Mouse (Mus musculus) cerebellum, adult 9-10 months (tissue): ENCODE results near the gene Cst6.

ENCODE experiments used
- DNase-seq: peaks from one replicate; pipeline ENCODE4 v3.0.0; 2022

The Cst6 gene

DNA sequence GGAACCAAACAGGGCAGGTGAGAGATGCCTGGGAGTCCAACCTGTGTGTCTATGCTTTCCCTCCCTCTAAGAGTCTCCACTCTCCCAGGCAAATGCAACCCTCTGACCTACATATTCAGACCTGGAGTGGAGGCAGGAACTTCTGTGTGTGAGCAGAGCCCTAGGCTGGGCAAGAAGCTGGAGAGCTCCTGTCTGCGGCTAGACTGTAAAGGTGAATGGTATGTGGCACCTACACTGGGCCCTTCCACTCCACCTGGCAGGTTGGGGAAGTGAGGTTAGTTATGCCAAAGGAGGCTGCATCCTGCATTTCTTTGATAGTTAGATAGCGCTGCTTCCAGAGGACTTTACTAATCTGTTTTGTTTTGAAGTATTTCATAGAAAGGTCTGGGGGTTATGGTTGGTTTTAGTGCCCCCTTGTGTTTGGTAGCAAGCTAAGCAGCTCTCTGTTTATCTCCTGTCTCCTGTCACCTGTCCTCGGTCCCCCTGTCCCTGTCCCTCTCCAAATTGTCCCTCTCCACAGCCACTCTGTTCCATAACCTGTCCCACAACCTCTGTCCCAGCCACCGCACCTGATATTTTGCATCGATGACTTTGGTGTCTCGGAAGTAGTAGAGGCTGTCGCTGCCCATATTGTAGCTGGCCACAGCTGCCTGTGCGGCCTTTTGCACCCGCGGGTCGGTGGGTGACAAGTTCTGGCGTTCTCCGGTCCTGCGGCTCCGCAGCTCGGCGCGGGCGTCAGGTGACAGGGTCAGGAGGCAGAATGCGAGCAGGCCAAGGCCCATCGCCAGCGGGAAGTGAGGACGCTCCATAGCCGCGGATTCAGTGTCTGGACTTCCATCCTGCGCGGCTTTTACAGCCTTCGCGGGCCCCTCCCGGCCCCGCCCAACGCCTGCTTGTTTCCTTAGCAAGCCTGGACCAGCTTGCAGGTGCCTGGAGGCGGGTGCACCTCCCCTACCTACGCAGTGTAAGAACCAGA is 560 bp downstream of the Cst6 start:
- peak; percentile 78 for DNase-seq

DNA sequence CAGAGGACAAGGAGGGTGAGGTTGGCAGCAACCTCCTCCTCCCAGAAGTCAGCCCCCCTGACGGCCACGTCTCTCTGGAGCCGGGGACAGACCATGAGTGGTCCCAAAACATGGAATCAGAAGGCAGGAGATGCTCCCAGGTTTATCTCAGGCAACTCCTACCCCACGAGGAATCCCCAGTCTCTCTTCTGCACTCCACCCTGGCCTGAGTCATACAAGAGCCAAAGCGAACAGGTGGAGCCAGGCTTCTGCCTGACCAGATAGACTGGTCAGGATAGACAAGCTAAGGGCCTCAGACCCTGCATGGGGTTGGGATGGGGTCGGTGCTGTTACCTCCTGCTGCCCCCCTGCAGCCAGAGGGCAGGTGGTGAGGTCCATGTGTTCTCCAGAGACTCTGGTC is 1.3 kb downstream of the Cst6 start:
- DNase-seq: no peak

DNA sequence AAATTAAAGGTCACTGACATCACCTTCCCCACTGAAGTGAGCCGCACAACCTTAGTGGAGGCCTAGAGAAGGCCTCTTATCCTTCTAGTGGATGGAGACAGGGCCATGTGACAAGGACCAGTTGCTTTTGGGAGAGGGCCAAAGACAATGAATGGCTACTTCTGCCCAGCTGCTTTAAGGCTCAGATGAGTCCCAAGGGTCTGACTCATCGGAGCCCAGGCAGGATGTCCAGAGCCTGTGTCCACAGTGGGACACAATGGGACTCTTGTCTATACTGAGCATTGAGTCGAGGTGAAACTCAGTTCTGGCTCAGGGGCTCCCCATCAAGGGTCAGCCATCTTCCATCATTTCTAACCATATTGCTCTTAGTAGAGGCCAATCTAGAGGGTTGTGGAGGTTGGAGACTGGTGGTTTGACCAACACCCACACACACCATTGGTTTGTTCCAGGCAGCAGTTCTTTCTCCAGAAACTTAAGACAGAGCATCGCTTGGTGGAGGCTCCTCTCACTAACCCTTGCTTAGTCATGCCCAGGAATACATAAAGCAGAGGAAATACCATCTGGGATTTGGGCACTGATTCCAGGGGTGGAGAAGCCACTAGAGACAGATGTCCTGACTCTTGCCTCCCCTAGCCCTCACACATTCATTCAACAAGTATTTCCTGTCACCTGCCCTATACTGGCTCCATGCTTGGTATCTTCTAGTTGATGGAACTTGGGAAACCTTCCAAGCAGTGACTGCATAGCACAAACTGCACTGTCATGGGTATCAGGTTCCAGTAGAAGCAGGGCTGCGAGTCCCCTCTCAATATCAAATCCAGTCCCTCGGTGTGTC is 3.9 kb downstream of the Cst6 start:
- no peak for DNase-seq

DNA sequence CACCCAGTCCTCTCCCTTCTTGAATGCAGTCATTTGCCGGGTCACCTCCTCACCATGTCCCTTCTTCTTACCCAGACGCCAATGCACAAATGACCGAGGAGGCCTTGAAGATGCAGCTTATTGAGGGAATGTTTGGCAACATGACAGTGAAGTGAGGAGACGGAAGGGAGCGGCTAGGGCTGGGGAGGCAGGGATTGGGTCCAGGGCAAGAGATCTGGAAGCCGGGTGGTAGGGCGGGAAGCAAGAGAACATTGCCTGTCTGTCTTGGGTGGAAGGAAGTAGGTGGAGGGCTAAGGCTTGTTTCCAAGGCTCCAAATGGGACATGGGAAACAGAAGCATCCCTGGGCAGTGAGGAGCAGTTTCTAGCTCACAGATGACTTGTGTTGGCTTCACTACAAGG is 8.0 kb downstream of the Cst6 start:
- no peak for DNase-seq

DNA sequence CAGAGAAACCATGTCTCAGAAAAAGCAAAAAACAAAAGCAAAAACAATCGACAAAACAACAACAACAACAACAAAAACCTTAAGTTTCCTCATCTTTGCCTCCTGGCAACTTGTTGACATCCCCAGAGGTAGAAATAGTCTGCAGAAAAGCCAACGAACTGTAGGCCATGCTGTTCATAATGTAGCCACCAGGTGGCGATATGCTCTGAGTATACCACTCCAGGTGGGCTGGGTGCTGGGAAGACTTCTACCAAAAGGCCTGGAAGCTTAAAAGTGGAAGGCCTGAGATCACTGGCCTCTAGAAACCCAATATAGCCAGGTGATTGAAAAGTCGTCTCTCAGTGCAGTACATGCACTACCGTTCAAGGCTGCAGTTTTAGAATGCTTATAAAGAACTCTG is 11.4 kb downstream of the Cst6 start:
- DNase-seq: peak; percentile 85

DNA sequence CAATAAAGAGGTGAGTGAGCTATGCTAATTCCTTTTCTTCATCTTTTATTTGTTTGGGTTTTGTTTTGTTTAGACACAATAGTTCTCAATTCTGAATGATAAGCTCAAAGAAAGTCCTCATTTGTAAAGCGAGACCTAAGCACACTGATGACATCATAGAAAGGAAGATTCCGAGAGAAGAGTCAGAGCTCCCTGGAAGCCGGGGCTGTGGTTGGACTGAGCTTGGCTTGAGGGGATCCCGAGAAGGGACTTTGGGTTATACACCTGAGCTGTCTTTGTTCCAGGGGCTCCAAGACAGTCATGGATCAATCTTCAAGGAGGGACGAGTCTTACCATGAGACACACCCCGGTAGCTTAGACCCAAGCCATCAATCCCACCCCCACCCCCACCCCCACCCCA is 13.9 kb downstream of the Cst6 start, which contains the start of gene Catsper1:
Gene Catsper1, plus strand, starts transcription at position 301 of the 400 bp plus-strand sequence.
- no peak for DNase-seq

DNA sequence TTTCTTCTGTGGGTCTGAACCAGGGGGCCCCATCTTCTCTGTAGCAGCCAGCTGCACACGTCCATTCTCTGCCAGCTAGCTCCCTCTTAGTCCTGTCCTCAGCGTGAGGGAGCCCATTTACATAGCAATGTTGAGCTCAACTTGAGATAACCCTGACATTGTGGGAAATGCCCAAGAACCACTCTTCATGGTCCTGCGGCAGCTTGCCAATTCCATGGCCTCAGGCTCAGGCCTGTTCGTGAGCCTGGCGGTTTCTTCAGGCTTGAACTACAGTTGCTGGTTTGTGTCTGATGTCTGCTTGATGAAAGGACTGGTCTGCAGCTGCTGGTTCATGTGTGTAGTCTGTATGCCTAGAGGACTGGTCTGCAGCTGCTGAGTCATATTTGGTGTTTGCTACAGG is 14.6 kb downstream of the Cst6 start:
- DNase-seq: no peak

DNA sequence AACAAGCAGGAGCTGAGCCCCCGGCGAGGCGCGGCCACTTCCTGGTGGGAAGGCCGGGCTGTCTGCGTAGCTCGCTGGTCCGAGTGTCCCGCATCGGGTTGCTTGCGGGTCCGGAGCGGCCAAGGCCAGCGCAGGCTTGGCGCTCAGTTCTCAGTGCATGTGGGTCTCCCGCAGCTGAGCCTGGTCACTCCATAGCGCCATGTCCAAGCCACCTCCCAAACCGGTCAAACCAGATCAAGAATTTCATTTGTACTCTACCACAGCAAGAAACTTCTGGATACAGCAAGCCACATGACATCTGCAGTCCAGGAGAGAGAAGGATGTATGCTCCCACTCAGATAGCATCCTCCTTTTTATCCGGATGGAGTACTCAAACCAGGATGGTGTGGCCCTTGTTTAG is 21.4 kb downstream of the Cst6 start:
- no peak for DNase-seq

DNA sequence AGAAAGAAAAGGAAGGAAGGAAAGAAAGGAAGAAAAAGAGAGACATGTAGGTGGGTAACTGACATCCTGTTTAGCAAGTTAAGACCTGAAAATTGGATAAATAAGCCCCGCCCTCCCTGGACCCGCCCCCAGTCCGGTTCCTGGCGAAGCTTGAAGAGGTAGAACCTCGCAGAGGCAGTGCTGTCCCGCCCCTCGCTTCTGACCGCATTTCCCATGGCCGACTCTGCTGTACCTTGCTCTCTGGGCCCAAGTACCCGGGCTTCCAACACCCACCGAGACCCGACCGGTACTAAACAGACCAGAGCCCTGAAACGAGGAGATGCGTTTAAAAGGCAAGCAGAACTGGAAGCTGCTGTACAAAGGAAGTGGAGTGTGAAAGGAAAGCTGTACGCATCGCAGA is 25.6 kb downstream of the Cst6 start:
- no peak for DNase-seq

DNA sequence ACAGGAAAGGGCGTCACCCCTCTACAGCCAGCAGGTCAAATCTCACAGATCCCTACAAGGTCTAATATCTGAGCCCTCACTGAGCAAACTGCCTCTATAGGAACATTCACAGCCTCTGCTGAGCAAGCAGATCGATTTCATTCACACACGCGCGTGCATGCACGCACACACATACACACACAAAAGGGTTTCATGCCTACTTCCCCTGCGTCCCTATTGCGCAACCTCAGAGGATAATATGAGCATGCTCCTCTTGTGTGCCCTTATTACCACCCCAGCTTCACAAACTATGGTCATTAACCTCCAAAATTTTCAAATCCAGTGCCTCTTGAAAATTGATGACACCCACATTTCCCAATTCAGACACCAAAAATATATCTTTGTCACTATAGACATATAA is 36.2 kb downstream of the Cst6 start:
- DNase-seq: no peak

DNA sequence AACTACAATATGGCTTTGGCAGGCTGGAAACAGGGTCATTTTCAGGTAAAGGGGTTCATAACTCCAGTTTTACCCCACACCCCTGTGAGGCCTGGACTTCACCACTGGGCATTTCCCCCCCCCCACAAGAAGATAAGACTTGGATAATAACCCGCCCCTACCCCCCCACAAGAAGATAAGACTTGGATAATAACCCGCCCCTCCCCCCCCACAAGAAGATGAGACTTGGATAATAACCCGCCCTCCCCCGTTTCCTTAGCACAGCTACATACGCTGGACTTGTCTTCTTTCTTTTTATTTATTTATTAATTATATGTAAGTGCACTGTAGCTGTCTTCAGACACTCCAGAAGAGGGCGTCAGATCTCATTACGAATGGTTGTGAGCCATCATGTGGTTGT is 40.3 kb downstream of the Cst6 start:
- no peak for DNase-seq

DNA sequence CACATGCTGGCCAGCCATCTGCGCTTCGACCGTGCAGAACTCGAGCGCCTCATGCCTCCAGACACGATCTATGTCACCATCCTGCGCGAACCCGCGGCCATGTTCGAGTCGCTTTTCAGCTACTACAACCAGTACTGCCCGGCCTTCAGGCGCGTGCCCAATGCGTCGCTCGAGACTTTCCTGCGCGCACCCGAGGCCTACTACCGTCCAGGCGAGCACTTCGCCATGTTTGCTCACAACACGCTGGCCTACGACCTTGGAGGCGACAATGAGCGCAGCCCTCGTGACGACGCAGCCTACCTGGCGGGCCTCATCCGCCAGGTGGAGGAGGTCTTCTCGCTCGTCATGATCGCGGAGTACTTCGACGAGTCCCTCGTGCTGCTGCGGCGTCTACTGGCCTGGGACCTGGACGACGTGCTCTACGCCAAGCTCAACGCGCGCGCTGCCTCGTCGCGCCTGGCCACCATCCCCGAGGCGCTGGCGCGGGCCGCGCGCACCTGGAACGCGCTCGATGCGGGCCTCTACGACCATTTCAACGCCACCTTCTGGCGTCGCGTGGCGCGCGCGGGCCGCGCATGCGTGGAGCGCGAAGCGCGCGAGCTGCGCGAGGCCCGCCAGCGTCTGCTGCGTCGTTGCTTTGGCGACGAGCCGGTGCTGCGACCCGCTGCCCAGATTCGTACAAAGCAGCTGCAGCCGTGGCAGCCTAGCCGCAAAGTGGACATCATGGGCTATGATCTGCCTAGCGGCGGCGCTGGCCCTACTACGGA is 42.2 kb downstream of the Cst6 start:
- no peak for DNase-seq

DNA sequence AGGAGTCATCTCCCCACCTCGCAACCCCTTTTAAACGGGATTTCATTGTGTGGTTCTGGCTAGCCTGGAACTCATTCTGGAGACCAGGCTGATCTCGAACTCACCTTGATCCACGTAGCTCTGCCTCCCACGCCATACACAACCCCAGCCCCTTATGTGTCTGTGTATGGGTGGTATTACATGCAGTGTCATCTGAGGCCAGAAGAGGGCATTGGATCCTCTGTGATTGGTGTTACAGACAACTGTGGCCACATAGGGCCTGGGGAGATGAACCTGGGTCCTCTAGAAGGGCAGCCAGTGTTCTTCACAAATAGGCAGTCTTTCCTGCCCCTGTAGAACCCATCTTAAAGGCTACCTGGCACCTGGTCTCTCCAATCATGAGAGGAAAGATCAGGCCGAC is 43.1 kb downstream of the Cst6 start:
- no peak for DNase-seq

DNA sequence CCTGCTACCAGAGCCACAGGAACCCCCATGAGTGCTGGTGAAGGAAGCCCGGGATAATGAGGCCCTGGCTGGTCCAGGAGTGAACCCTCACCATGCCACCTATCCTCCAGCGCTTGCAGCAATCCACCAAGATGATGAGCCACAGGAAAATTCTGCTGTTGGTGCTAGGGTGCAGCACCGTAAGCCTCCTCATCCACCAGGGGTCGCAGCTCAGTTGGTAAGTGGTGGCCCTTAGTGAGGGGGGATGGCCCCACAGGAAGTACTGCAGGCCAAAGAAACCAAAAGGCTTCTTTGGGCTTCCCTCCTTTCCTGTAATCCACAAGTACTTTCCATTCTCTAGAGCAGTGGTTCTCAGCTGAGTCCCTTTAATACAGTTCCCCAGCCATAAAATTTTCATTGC is 46.9 kb downstream of the Cst6 start:
- no peak for DNase-seq

DNA sequence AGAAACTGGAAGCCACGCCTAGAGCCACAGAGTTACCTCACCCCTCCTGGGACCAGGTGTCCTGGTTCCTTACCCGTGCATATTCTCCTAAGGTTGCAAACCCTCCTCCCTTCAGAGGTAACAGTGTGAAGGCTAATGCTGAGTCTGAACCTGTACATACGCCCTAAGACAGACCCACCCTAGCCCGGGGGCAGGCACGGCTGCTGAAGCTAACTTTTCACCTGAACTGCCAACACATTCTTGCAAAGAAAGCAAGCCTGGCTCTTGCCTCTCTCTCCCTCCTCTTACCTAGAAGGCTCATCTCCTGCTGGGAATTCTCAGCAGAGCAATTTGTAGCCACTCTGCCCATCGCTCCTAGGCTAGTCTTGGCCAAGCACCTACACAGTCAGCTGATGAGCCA is 48.8 kb downstream of the Cst6 start:
- no peak for DNase-seq

DNA sequence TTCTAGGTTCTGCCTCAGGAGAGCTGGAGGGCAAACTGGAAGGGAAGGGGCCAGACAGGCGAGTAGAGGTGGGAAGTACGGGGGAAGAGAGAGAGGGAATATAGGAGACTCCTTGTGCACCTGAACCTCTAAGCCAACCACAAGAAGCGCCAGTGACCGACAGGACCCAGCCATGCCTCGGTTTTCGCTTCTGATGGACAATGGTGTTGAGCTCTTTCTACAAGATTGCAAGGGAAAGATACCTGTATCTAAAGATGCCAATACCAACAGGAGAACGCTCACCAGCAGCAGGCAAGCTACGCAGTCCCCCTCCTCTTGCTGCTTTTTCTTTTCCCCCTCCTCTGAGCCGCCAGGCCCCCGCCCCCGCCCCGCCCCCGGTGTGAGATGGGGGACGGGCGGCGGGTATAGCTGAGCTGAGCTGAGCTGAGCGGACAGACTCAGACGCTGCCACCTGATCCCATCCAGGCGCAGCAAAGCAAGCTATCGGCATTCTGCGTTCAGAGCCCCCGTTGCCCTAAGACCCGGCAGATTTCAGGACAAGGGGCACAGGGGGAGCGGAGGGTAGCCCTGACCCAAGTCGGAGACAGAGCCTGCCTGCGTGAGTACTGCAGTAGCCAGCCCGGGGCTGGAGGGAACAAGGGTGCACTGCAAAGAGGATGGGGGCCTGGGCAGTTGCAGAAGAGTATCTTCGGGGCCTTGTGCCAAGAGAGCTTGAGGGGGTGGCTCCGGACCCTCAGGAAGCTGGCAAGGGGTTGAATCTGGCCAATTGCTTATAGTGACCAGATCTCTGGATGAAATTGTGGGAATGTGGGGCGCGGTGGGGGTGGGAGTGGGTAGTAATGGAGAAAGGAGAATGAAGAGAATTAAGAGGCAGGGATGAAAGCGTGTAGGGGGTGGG is 51.2 kb downstream of the Cst6 start, which contains the start of gene Gal3st3:
Gene Gal3st3, plus strand, starts transcription at position 429 of the 898 bp plus-strand sequence.
- peak; percentile 61 for DNase-seq

DNA sequence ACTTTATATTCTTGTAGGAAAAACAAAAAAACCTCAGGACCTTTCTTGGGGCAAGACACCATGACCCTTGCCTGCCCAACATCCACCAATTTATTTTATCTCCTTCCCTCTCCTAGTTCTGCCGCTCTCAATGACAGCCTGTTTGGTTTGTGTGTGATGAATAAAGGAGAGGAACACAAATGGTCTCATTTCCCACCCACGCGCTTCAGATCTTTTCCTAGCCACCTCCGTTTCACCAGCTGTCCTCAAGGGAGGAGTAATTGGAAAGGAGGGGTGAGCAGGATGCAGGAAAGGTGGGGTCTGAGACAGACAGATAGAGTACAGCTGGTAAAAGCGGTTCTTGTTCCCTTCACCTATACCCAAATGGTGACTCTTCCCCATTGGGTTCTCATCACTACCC is 52.7 kb downstream of the Cst6 start:
- no peak for DNase-seq

DNA sequence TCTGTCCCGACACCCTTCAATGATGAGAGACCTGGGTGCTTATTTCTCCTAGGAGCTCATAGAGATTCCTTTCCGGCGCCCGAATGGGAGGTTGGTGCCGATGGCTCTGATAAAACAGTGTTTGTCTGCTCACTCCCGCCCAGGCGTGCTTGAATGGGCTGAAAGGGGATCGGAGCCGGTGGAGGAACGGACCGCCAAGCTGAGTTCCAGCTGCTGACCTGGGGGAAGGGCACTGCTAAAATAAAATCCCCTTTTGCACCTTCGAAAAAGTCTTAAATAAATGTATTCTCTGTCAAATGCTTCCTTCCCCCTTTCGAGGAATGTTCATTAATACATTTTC is 53.7 kb downstream of the Cst6 start:
- no peak for DNase-seq

DNA sequence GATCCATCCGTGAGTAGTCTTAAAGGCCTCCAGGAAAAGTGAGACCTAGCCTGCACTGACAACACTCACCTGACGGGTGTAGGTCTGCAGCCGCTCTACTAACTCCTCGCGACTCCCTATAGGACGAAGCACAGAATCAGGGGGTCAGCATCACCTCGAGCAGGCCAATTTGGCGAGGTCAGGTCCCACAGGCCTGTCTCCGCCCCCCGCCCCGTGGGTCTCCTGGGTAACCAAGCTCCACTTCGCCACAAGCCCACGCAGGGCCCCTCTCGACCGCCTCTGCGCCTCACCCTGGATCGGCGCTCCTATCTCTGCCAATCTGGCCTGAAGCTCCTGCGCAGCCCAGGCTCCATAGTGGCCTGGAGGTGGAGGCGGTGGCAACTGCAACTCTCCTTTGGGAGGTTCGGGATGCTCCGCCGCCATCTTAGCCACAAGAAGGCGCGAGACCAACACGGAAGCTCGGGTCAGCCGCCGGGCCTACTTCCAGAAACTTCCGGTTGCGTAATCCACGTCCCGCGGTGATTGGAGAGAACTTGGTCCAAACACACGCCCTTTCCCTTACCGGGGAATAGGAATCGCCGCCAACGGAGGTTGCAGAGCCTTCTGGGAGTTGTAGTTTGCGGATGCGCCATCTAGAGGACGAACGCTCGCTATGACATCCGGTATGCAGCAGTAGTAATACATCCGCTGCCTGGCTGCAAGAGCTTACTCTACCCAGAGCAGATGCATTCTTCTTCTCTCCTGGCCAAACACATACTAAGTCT is 54.2 kb downstream of the Cst6 start, which contains the start of gene Sf3b2:
Gene Sf3b2, minus strand, starts transcription at position 484 of the 764 bp plus-strand sequence.
- peak; percentile 99 for DNase-seq
